Mouse (Mus musculus): ENCODE measurements around the gene Pole2. TPM values are rescaled to one million over a fixed set of nuclear protein-coding genes. Genes with fewer than 3 reads are reported as not detected.

The Pole2 gene
- total RNA-seq, 2 experiments from 2014 or later = 13.0 to 18.3 TPM

DNA sequence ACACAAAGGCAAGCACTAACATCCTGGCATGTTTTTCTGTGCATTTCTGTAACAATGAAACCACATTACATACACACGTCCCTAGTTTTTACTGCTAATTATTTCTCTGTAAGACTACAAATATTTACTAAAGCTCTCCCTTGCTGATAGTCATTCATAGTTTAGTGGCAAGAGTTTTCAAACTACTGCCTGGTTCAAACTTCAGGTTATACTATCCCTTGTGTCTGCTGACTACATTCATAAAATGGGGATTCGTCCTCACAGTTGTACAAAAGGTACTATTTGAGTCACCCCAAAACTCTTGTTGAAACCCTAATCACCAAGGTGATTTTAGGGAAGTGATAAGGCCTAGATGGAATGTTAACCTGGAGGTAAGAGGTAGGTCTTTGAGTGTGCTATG lies 72.1 kb downstream of the Pole2 start:
- ATAC-seq (replicated peaks; ENCODE audit: low FRiP score, poor library complexity, severe bottlenecking) = no peak

Other genes starting within 250 kb of the Pole2 start
- 531 and 573 TPM in 2 replicates for gene Rps29, start 69.0 kb downstream of the Pole2 start, total RNA-seq (2015; ENCODE audit: low replicate concordance)
- gene Rps29, start 69.0 kb downstream of the Pole2 start, total RNA-seq (2017; ENCODE audit: low replicate concordance) = 408 and 804 TPM in 2 replicates
- 14.2 and 16.5 TPM in 2 replicates for gene Lrr1, start 59.4 kb downstream of the Pole2 start, total RNA-seq (2015; ENCODE audit: low replicate concordance)
- gene Lrr1, start 59.4 kb downstream of the Pole2 start, total RNA-seq (2017; ENCODE audit: low replicate concordance) = 6.7 and 8.8 TPM in 2 replicates
- 207 and 213 TPM in 2 replicates for gene Rpl36al, start 44.1 kb downstream of the Pole2 start, total RNA-seq (2015; ENCODE audit: low replicate concordance)
- gene Rpl36al, start 44.1 kb downstream of the Pole2 start, total RNA-seq (2017; ENCODE audit: low replicate concordance) = 166 and 173 TPM in 2 replicates
- gene Mgat2, start 44.0 kb downstream of the Pole2 start, total RNA-seq (2015; ENCODE audit: low replicate concordance) = 30.4 and 34.7 TPM in 2 replicates
- 21.2 and 23.1 TPM in 2 replicates for gene Mgat2, start 44.0 kb downstream of the Pole2 start, total RNA-seq (2017; ENCODE audit: low replicate concordance)
- gene Gm49383, start 31.1 kb downstream of the Pole2 start, total RNA-seq (2015; ENCODE audit: low replicate concordance) = not detected in 2 replicates
- 8.1 and 14.4 TPM in 2 replicates for gene Gm49383, start 31.1 kb downstream of the Pole2 start, total RNA-seq (2017; ENCODE audit: low replicate concordance)
- 0.19 and 1.0 TPM in 2 replicates for gene Dnaaf2, start 29.8 kb downstream of the Pole2 start, total RNA-seq (2015; ENCODE audit: low replicate concordance)
- gene Dnaaf2, start 29.8 kb downstream of the Pole2 start, total RNA-seq (2017; ENCODE audit: low replicate concordance) = 0.84 and 2.9 TPM in 2 replicates
- gene Gm49384, start 23.9 kb downstream of the Pole2 start, total RNA-seq (2015; ENCODE audit: low replicate concordance) = 3.1 and 4.6 TPM in 2 replicates
- 7.0 and 8.5 TPM in 2 replicates for gene Gm49384, start 23.9 kb downstream of the Pole2 start, total RNA-seq (2017; ENCODE audit: low replicate concordance)
- gene Klhdc1, start 13.0 kb upstream of the Pole2 start, total RNA-seq (2015; ENCODE audit: low replicate concordance) = 0.84 TPM in 1 of 2 replicates, not detected in the other
- gene Klhdc1, start 13.0 kb upstream of the Pole2 start, total RNA-seq (2017; ENCODE audit: low replicate concordance) = 0.60 and 1.3 TPM in 2 replicates
- 47.8 and 63.7 TPM in 2 replicates for gene Klhdc2, start 68.5 kb upstream of the Pole2 start, total RNA-seq (2015; ENCODE audit: low replicate concordance)
- gene Klhdc2, start 68.5 kb upstream of the Pole2 start, total RNA-seq (2017; ENCODE audit: low replicate concordance) = 61.5 and 62.0 TPM in 2 replicates
- 55.8 and 64.0 TPM in 2 replicates for gene Nemf, start 129.0 kb upstream of the Pole2 start, total RNA-seq (2015; ENCODE audit: low replicate concordance)
- gene Nemf, start 129.0 kb upstream of the Pole2 start, total RNA-seq (2017; ENCODE audit: low replicate concordance) = 73.7 and 120 TPM in 2 replicates
- gene Arf6, start 144.0 kb upstream of the Pole2 start, total RNA-seq (2015; ENCODE audit: low replicate concordance) = 21.1 and 28.2 TPM in 2 replicates
- 36.5 and 49.0 TPM in 2 replicates for gene Arf6, start 144.0 kb upstream of the Pole2 start, total RNA-seq (2017; ENCODE audit: low replicate concordance)
- not detected in 2 replicates for gene Gm9887, start 144.3 kb upstream of the Pole2 start, total RNA-seq (2015; ENCODE audit: low replicate concordance)
- not detected in 2 replicates for gene Gm9887, start 144.3 kb upstream of the Pole2 start, total RNA-seq (2017; ENCODE audit: low replicate concordance)

Measured in erythroblast, adult 5-6 weeks (primary cell).